Mouse (Mus musculus) brain, embryonic 14.5 days (tissue): ENCODE measurements around the gene Lnx1.
A peak's percentile ranks its signal among the peaks of the same experiment; 100 is the strongest.

ENCODE experiments used
- CTCF ChIP-seq: fragments of 200-500 bp; IDR thresholded peaks from 2 replicates; pipeline ENCODE4 v1.5.1; 2012; ENCODE audit warnings: inconsistent platforms, mild to moderate bottlenecking, moderate library complexity, borderline replicate concordance; ENCODE audit not compliant: insufficient read depth, insufficient read length; ENCODE audit errors: extremely low read depth
- POLR2A ChIP-seq: fragments of 200-500 bp; IDR thresholded peaks from 2 replicates; pipeline ENCODE4 v1.6.1; 2012; ENCODE audit warnings: mild to moderate bottlenecking, inconsistent platforms, borderline replicate concordance; ENCODE audit not compliant: poor library complexity, insufficient read depth, insufficient read length, severe bottlenecking; ENCODE audit errors: extremely low read depth

DNA sequence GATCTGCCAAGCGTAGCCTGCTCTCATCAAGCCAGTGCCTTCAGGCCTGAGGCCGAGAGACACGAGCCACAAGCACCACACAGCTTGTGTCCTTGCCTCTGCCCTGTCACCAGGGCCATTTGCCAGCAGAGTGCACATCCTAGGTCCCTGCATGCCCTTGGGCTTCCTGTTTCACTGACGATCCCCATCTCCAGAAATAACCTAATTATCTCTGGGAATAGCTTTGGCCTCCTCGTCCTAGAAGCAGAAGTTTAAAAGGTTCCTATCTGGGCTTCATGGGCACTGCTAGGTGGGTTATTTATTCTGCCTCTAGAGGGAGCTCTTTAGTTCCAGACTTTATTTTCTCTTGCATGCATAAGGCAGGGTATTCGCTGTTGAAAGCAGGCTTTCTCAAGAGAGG lies 61.7 kb downstream of the Lnx1 start:
- TF ChIP-seq CTCF = peak; percentile 25; the same call in 1 of the 2 replicates
- TF ChIP-seq POLR2A = no peak
